Mouse (Mus musculus) cerebellum, adult 2 months (tissue): ENCODE data around the gene Tmem178b. TPM values are rescaled to one million over a fixed set of nuclear protein-coding genes. Genes with fewer than 3 reads are reported as not detected.
A peak's percentile ranks its signal among the peaks of the same experiment; 100 is the strongest.

Experiments
- DNase-seq, 2 experiments: peaks; one replicate each; pipeline ENCODE4 v3.0.0; 2021
- H3K27ac ChIP-seq: fragments of 200-500 bp; 2 replicates; pipeline ENCODE4 v1.5.1; 2012; ENCODE audit warnings: low read length, control low read depth, inconsistent platforms; ENCODE audit not compliant: insufficient read depth
- H3K27me3 ChIP-seq: fragments of 200-500 bp; 2 replicates; pipeline ENCODE4 v1.6.1; 2012; ENCODE audit warnings: inconsistent platforms, mild to moderate bottlenecking, low read length, moderate library complexity; ENCODE audit not compliant: control insufficient read depth, insufficient read depth
- H3K4me1 ChIP-seq: fragments of 200-500 bp; 2 replicates; pipeline ENCODE4 v1.6.1; 2011; ENCODE audit warnings: low read length; ENCODE audit not compliant: control insufficient read depth, insufficient read depth
- H3K4me3 ChIP-seq: fragments of 200-500 bp; replicated peaks from 2 replicates; pipeline ENCODE3; 2011; ENCODE audit warnings: mild to moderate bottlenecking, low read depth, low read length, control low read depth; ENCODE audit not compliant: insufficient read depth
- CTCF ChIP-seq: fragments of 200-500 bp; IDR thresholded peaks from 2 replicates; pipeline ENCODE4 v1.5.1; 2011; ENCODE audit warnings: low read depth, mild to moderate bottlenecking, control low read depth, low read length, moderate library complexity, borderline replicate concordance; ENCODE audit not compliant: insufficient read depth
- POLR2A ChIP-seq: fragments of 200-500 bp; IDR thresholded peaks from 2 replicates; pipeline ENCODE4 v1.6.1; 2011; ENCODE audit warnings: low read length, control low read depth, borderline replicate concordance; ENCODE audit not compliant: insufficient read depth
- WGBS: fragments of 180-500 bp; shearing (Covaris S2); methylation state at CpG from one replicate; pipeline ENCODE4 v1.1.7; 2018; 5-methylcytosine and 5-hydroxymethylcytosine counted together
- polyA plus RNA-seq: library from polyadenylated mRNA; depleted of rRNA; stranded (reverse); fragments of >200 nt; gene quantifications from 2 replicates; pipeline ENCODE4 v1.2.3, GENCODE M21; 2012

Gene Tmem178b
- polyA plus RNA-seq, 1 experiment, result 72.3 TPM

DNA sequence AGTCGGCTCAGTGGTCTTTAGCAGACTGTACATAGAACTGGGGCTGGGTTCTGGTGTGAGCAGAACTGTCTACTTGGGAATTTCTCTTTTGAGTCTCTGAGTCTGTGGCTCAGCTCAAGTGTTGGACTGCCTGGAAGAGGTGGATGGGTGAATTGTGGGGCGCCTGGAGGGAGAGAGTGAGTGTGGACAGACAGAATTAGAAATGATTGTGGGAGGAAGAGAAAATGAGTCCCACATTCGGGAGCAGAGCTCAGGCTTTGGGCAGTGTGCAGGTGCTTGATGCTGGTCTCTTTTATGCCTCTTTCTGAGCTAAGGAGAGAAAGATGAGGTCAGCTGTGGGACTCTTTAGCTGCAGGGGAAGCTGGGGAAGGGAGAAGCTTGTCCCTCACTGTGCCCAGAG is 334.9 kb downstream of the Tmem178b start:
- 98% methylated on average over 3 of the region's 3 CpGs for WGBS
- Histone ChIP-seq H3K27ac (no peak overlapping the region), H3K27me3 (no peaks in the 10 kb centered on the region), H3K4me3 (no peak overlapping the region), H3K4me1 (no peaks in the 10 kb centered on the region)
- DNase-seq, result no peak
- no peak for TF ChIP-seq POLR2A
- no peak for TF ChIP-seq CTCF

DNA sequence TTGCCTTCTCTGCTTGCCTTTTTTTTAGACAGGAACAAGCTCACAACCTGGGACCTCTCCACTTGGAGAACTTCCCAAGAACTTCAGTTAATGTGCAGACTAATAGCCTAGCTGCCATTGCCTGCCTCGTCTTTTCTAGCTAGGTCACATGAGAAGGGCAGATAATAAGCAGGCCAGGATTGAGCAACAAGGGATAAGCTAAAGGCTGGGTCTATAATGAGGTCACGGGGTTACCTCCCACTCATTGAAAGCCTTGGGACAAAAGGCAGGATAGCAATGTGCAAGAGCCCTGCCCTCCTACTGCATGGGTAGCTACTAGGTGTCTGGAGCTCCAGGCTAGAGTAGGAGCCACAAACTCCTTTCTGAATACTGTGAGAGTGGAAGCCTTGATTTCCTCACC is 336.1 kb downstream of the Tmem178b start:
- no peaks in the 10 kb centered on the region for H3K27me3 ChIP-seq
- WGBS, result 90% methylated on average over 2 of the region's 2 CpGs
- no peak overlapping the region for H3K4me3 ChIP-seq
- no peak overlapping the region for H3K27ac ChIP-seq
- no peak for DNase-seq
- no peak for TF ChIP-seq POLR2A
- TF ChIP-seq CTCF, result no peak
- H3K4me1 ChIP-seq, result no peaks in the 10 kb centered on the region

GRCm38 (mm10) chr6:40217154-40217553 is 344.1 kb downstream of the Tmem178b start:
- TF ChIP-seq CTCF (no peak), POLR2A (no peak)
- DNase-seq, result peak; percentile 36 to 63

DNA sequence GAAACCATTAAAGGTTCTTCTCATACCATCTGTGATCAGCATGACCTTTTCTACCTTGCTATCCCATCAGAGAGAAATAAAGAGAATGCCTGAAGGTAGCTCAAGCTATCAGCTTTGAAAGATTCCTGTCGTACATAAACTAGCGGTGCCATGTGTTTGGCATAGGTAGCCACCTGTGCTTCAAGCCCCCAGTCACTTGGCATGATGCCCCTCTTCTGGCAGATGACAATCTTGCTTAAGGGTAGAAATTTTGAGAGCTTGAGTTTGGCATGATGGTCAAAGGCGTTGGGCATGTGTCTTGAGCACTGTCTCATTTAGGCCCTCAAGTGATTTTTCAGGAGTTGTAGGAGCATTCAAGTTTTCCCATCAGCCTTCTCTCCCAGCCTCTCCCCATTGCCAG is 344.6 kb downstream of the Tmem178b start:
- no peak for DNase-seq
- H3K4me1 ChIP-seq, result peaks cover 8% of the 10 kb centered on the region
- H3K27ac ChIP-seq, result no peak overlapping the region
- no peak overlapping the region for H3K4me3 ChIP-seq
- no peaks in the 10 kb centered on the region for H3K27me3 ChIP-seq
- TF ChIP-seq CTCF, result no peak
- TF ChIP-seq POLR2A, result no peak
- WGBS, result 64% methylated on average over 3 of the region's 3 CpGs

More at GRCm38 (mm10) chr6:40217154-40217553, 344.1 kb downstream of the Tmem178b start:
- 29% methylated on average over 12 of the region's 12 CpGs for WGBS
- H3K4me1 ChIP-seq, result peaks cover 8% of the 10 kb centered on the region
- H3K4me3 ChIP-seq, result no peak overlapping the region
- H3K27ac ChIP-seq, result no peak overlapping the region
- no peaks in the 10 kb centered on the region for H3K27me3 ChIP-seq

DNA sequence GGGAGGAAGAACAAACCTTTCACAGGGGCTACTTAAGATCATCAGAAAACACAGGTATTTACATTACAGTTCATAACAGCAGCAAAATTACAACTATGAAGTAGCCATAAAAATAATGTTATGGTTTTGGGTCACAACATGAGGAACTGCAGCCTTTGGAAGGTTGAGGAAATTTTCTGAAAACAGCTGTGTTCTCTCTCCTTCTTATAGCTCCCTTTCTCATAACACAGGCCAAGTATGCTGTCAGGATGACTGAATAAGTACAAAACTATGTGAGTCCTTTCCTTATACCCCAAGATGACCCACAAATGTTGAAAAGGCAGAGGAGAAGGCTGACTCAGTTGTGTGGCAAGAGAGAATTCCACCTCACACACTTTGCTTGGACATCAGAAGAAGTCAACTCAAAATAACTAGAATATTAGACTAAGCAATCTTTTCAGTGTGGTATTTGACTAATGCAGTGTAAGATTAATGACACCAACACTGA is 347.6 kb downstream of the Tmem178b start:
- TF ChIP-seq POLR2A, result no peak
- no peak for TF ChIP-seq CTCF
- Histone ChIP-seq H3K27ac (no peak overlapping the region), H3K4me3 (no peak overlapping the region), H3K4me1 (peaks cover 8% of the 10 kb centered on the region), H3K27me3 (no peaks in the 10 kb centered on the region)
- no peak for DNase-seq

- no peak for TF ChIP-seq CTCF
- no peak for TF ChIP-seq POLR2A
- H3K27me3 ChIP-seq, result no peaks in the 10 kb centered on the region; the same call in 1 of the 2 replicates
- H3K4me3 ChIP-seq, result no peak overlapping the region
- H3K4me1 ChIP-seq, result peaks cover 3% of the 10 kb centered on the region
- WGBS, result 95% methylated on average over 11 of the region's 11 CpGs
- DNase-seq, result no peak
- H3K27ac ChIP-seq, result no peak overlapping the region
Measured at GRCm38 (mm10) chr6:40225585-40226280, 352.7 kb downstream of the Tmem178b start.

DNA sequence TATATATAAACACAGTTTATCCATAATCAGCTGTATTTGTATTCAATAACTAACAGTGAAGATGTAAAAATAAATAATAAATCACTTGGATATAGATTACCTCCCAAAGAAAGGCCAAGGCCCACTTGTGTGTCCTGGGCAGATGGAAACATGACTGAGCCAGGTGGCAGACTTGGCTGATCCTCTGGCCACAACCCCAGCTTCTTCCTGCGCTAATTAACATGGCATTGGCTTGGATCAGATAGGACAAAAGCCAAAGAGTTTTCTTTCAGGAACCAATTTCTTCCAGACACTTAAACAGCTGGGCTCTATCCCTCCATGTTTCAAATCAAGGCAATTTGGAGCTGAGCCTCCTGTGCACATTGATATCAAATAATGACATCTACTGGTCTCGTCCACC is 355.9 kb downstream of the Tmem178b start:
- H3K4me1 ChIP-seq, result peaks cover 3% of the 10 kb centered on the region
- no peak overlapping the region for H3K27ac ChIP-seq
- TF ChIP-seq CTCF, result no peak
- no peak for TF ChIP-seq POLR2A
- no peak overlapping the region for H3K4me3 ChIP-seq
- 50% methylated on average over 2 of the region's 2 CpGs for WGBS
- peak; percentile 28 to 64 for DNase-seq
- H3K27me3 ChIP-seq, result no peaks in the 10 kb centered on the region; the same call in 1 of the 2 replicates

- Histone ChIP-seq H3K27me3 (no peaks in the 10 kb centered on the region; the same call in 1 of the 2 replicates), H3K4me3 (no peak overlapping the region), H3K27ac (no peak overlapping the region), H3K4me1 (peaks cover 3% of the 10 kb centered on the region)
- WGBS, result 98% methylated on average over 9 of the region's 9 CpGs
- no peak for DNase-seq
- TF ChIP-seq CTCF (no peak), POLR2A (no peak)
Measured at GRCm38 (mm10) chr6:40229985-40230384, 356.9 kb downstream of the Tmem178b start.
